Mouse (Mus musculus): Measurements from ENCODE around the gene Epb41. TPM values are rescaled to one million over a fixed set of nuclear protein-coding genes. Genes with fewer than 3 reads are reported as not detected.

Epb41 gene
- polyA plus RNA-seq, 1 experiment from 2014 or later, result 73.7 TPM

DNA sequence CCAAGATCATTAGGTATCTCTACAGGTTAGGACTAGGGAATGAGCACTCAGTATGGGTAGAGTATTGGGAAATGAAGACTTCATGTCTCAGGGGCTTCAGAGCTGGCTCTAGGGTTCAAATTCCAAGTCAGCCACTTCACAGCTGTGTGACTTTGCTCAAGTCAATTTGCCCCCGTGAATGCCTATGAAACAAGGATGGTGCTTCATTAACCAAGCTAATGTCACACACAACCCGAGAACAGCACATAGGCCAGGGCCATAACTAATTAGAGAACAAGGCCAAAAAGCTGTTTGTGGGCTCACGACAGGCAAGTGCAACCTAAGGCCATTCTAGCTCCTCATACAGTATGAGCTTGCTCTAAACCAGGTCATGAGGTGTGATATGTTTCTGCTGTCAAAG, 3.0 kb downstream of the Epb41 start:
- H3K9me3 ChIP-seq, result no peaks in the 10 kb centered on the region
- no peak overlapping the region for H3K9ac ChIP-seq (replicated peaks)
- no peak overlapping the region for H3K4me3 ChIP-seq
- peaks cover 48% of the 10 kb centered on the region for H3K27me3 ChIP-seq
- WGBS, result 79% methylated on average over 3 of the region's 3 CpGs
- no peak for ATAC-seq (replicated peaks)
- no peaks in the 10 kb centered on the region for H3K36me3 ChIP-seq
- H3K4me2 ChIP-seq (replicated peaks), result no peak overlapping the region
- peaks cover 23% of the 10 kb centered on the region for H3K4me1 ChIP-seq
- no peak overlapping the region for H3K27ac ChIP-seq (replicated peaks)

GRCm38 (mm10) chr4:132071674-132072073, 3.4 kb downstream of the Epb41 start:
- no peak overlapping the region for H3K9ac ChIP-seq (replicated peaks)
- no peak overlapping the region for H3K4me2 ChIP-seq (replicated peaks)
- no peak for ATAC-seq (replicated peaks)
- H3K4me3 ChIP-seq, result no peak overlapping the region
- H3K36me3 ChIP-seq, result no peaks in the 10 kb centered on the region
- H3K27ac ChIP-seq (replicated peaks), result no peak overlapping the region
- peaks cover 43% of the 10 kb centered on the region for H3K27me3 ChIP-seq
- WGBS, result 90% methylated on average over 2 of the region's 2 CpGs
- H3K9me3 ChIP-seq, result no peaks in the 10 kb centered on the region
- peaks cover 21% of the 10 kb centered on the region for H3K4me1 ChIP-seq

- no peak for ATAC-seq (replicated peaks)
- Histone ChIP-seq H3K4me3 (no peak overlapping the region), H3K4me2 (replicated peaks) (no peak overlapping the region), H3K9me3 (no peaks in the 10 kb centered on the region), H3K27ac (replicated peaks) (no peak overlapping the region), H3K27me3 (peaks cover 11% of the 10 kb centered on the region), H3K36me3 (no peaks in the 10 kb centered on the region), H3K9ac (replicated peaks) (no peak overlapping the region), H3K4me1 (peaks cover 5% of the 10 kb centered on the region; the same call in 1 of the 2 replicates)
- WGBS, result 68% methylated on average over 2 of the region's 2 CpGs
These were observed 7.2 kb downstream of the Epb41 start for GRCm38 (mm10) chr4:132067938-132068235.

GRCm38 (mm10) chr4:132067112-132067937, 7.8 kb downstream of the Epb41 start:
- no peak overlapping the region for H3K4me3 ChIP-seq
- ATAC-seq (replicated peaks), result no peak
- 87% methylated on average over 14 of the region's 14 CpGs for WGBS

DNA sequence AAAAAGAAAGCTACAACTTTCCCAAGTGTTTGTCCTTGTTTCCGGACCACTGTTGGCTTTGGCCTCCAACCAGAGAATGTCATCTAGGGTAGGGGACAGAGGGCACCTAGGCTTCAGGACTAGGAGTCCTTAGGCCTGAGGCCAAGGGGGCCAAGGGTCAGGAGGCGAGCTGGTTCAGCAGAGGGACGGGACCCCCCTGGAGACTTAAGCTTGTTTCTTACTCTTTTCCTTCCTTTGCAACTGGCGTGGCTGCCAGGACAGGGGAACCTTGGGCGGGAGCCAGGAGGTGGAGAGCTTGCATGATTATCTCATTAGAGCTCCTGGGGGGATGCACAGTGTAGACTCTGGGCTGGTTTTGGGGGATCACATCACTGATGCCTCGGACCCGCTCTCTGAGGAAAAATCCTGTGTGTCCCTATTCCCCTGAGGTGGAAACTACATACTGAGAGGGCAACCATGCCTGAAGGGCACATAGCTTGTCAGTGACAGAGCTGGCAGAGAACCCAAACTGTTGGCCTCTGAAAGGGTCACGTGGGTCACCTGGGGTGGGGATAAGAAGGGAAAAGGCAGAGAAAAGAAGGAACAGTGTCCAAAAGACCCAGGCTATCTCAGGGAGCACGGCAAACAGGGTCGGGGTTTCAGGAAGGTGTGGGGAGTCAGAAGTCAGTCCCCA, 8.9 kb downstream of the Epb41 start:
- 49% methylated on average over 10 of the region's 10 CpGs for WGBS

More at GRCm38 (mm10) chr4:132067112-132067937, 7.8 kb downstream of the Epb41 start:
- Histone ChIP-seq H3K27ac (replicated peaks) (no peak overlapping the region), H3K36me3 (no peaks in the 10 kb centered on the region), H3K4me2 (replicated peaks) (no peak overlapping the region), H3K27me3 (peaks cover 6% of the 10 kb centered on the region; the same call in 1 of the 2 replicates), H3K9ac (replicated peaks) (no peak overlapping the region), H3K4me1 (peaks cover 5% of the 10 kb centered on the region; the same call in 1 of the 2 replicates), H3K9me3 (no peaks in the 10 kb centered on the region)

DNA sequence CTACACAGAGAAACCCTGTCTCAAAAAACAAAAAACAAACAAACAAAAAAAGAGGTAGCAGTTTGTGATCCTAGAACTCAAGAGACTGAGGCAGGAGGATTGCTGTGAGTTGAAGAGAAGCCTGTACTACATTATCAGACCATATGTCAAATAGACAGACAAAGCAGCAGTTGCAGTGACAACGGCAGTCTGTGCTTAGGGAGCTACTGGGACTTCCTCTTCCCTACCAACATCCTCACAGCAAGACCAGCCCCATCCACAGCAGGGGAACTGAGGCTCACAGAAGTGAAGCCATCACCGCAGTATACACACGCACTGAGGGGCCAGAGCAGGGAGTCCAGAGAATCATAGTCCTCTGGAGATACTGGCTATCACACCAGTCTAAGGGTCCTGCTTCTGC, 9.5 kb downstream of the Epb41 start:
- peaks cover 5% of the 10 kb centered on the region; the same call in 1 of the 2 replicates for H3K4me1 ChIP-seq
- no peaks in the 10 kb centered on the region for H3K36me3 ChIP-seq
- H3K4me3 ChIP-seq, result no peak overlapping the region
- no peak overlapping the region for H3K9ac ChIP-seq (replicated peaks)
- WGBS, result 90% methylated on average over 3 of the region's 3 CpGs
- ATAC-seq (replicated peaks), result no peak
- H3K27me3 ChIP-seq, result peaks cover 3% of the 10 kb centered on the region; the same call in 1 of the 2 replicates
- H3K27ac ChIP-seq (replicated peaks), result no peak overlapping the region
- H3K9me3 ChIP-seq, result no peaks in the 10 kb centered on the region
- no peak overlapping the region for H3K4me2 ChIP-seq (replicated peaks)

More for the DNA sequence above, 8.9 kb downstream of the Epb41 start:
- no peak for ATAC-seq (replicated peaks)
- Histone ChIP-seq H3K4me2 (replicated peaks) (no peak overlapping the region), H3K9me3 (no peaks in the 10 kb centered on the region), H3K36me3 (no peaks in the 10 kb centered on the region), H3K27ac (replicated peaks) (no peak overlapping the region), H3K27me3 (peaks cover 3% of the 10 kb centered on the region; the same call in 1 of the 2 replicates), H3K4me3 (no peak overlapping the region), H3K4me1 (peaks cover 5% of the 10 kb centered on the region; the same call in 1 of the 2 replicates), H3K9ac (replicated peaks) (no peak overlapping the region)

- no peaks in the 10 kb centered on the region for H3K9me3 ChIP-seq
- H3K4me3 ChIP-seq, result no peak overlapping the region
- no peak overlapping the region for H3K4me2 ChIP-seq (replicated peaks)
- H3K36me3 ChIP-seq, result no peaks in the 10 kb centered on the region
- ATAC-seq (replicated peaks), result no peak
- H3K9ac ChIP-seq (replicated peaks), result no peak overlapping the region
- H3K27ac ChIP-seq (replicated peaks), result no peak overlapping the region
- 96% methylated on average over 5 of the region's 5 CpGs for WGBS
- H3K4me1 ChIP-seq, result peaks cover 5% of the 10 kb centered on the region; the same call in 1 of the 2 replicates
- H3K27me3 ChIP-seq, result peaks cover 3% of the 10 kb centered on the region; the same call in 1 of the 2 replicates
These were observed 10.6 kb downstream of the Epb41 start for GRCm38 (mm10) chr4:132064550-132064949.

DNA sequence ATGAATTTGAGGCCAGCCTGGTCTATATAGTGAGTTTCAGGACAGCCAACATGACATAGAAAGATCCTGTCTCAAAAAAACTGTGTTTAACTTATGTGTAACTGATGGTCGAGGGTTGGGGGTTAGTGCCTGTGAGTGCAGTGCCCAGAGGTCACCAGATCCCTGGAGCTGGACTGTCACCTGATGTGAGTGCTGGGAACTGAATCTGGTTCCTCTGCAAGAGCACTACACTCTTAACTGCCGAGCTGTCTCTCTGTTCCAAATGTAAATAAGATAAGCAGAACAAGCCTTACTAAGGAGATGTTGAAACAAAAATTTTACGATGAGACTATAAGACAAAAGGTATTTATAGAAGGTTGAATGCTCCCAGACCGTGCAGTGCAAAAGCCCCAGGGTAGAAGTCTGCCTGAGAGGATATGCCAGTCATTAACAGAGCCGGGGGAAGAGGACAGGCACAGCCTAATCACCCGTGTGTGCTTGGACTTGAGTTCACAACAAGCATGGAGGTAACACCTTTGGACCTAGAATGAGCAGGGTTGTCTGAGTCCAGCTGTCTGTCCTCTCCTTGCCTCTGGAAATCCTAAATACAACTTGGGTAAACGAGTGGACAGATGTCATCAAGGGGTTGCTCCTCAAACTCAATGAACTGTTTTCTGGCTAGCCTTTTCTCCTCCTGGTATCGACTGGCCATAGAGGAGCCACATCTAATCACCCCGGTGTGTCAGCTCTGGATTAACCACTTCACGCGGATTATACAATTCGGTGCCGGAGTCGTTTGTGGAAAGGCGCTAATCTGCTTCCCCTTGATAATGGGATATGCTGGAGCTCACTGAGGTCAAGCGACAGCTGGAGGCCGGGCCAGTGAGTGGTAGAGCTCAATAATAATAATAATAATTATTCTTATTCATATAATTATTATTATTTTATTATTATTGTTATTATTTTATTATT, 11.9 kb downstream of the Epb41 start:
- Histone ChIP-seq H3K36me3 (no peaks in the 10 kb centered on the region), H3K27me3 (no peaks in the 10 kb centered on the region; the same call in 1 of the 2 replicates), H3K4me2 (replicated peaks) (no peak overlapping the region), H3K9me3 (no peaks in the 10 kb centered on the region), H3K4me1 (peaks cover 5% of the 10 kb centered on the region; the same call in 1 of the 2 replicates), H3K4me3 (no peak overlapping the region), H3K9ac (replicated peaks) (no peak overlapping the region), H3K27ac (replicated peaks) (no peak overlapping the region)
- no peak for ATAC-seq (replicated peaks)
- 75% methylated on average over 17 of the region's 17 CpGs for WGBS

DNA sequence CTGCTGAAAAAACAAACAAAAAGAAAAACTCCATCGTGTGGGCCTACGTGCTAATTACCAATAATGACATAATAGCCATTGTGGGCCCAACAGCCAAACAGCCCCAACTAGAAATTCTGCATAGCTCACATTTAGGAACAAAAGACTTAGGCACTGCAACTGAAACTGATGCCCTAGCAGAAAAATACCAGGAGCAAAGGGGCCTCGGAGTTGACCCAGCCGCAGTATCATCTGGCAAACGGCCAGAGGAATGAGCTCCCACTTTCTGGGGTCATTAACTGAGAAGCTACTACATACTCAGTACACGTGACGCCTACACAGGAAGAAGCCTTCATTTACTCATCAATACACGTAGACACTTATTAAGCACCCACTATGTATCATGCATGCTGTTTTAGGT, 12.8 kb downstream of the Epb41 start:
- Histone ChIP-seq H3K4me2 (replicated peaks) (no peak overlapping the region), H3K27ac (replicated peaks) (no peak overlapping the region), H3K27me3 (no peaks in the 10 kb centered on the region), H3K9ac (replicated peaks) (no peak overlapping the region), H3K4me3 (no peak overlapping the region), H3K36me3 (no peaks in the 10 kb centered on the region), H3K4me1 (peaks cover 5% of the 10 kb centered on the region; the same call in 1 of the 2 replicates), H3K9me3 (no peaks in the 10 kb centered on the region)
- WGBS, result 54% methylated on average over 8 of the region's 8 CpGs
- no peak for ATAC-seq (replicated peaks)

DNA sequence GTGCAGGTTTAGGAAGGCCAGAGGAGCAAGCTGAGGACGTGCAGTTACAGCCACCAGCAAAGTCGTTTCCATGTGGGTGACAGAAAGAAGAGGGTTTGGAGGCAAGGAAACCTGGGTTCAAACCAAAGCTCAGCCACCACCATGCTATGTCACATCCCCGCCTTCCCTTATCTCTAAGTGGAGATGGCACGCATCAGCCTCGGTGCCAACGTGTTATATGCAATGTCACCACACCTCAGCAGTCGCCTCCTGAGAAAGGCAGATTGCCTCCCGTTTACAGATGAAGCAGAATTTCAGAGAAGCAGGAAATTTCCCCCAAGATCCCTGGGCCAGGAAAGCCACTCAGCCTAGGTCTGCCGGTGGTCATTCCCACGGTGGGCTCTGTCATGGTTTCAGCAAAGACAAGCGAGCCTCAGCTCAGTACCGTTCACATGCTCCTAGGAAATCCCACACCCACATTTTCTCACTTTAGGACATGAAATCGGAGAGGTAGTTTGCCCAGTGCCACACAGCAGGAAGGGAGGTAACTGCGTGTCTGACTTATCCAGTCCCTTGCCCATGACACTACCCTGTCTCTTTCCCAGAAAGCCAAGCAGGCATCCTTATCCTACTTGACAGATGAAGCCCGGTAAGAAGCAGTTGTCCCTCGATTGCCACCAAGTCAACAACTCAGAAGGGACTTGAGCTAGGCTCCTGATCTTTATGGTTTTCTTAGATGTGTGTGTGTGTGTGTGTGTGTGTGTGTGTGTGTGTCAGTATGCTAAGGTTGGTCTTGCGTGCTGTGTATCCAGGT, 14.9 kb downstream of the Epb41 start:
- ATAC-seq (replicated peaks), result no peak
- no peak overlapping the region for H3K4me2 ChIP-seq (replicated peaks)
- H3K4me3 ChIP-seq, result no peak overlapping the region
- H3K4me1 ChIP-seq, result no peaks in the 10 kb centered on the region
- no peak overlapping the region for H3K9ac ChIP-seq (replicated peaks)
- no peaks in the 10 kb centered on the region for H3K36me3 ChIP-seq
- H3K27ac ChIP-seq (replicated peaks), result no peak overlapping the region
- no peaks in the 10 kb centered on the region for H3K9me3 ChIP-seq
- WGBS, result 78% methylated on average over 17 of the region's 17 CpGs
- H3K27me3 ChIP-seq, result no peaks in the 10 kb centered on the region

GRCm38 (mm10) chr4:132059541-132059940, 15.6 kb downstream of the Epb41 start:
- no peak overlapping the region for H3K27ac ChIP-seq (replicated peaks)
- ATAC-seq (replicated peaks), result no peak
- 99% methylated on average over 2 of the region's 2 CpGs for WGBS
- no peaks in the 10 kb centered on the region for H3K9me3 ChIP-seq
- H3K9ac ChIP-seq (replicated peaks), result no peak overlapping the region
- no peak overlapping the region for H3K4me2 ChIP-seq (replicated peaks)
- no peaks in the 10 kb centered on the region for H3K4me1 ChIP-seq
- no peak overlapping the region for H3K4me3 ChIP-seq
- H3K36me3 ChIP-seq, result no peaks in the 10 kb centered on the region
- H3K27me3 ChIP-seq, result no peaks in the 10 kb centered on the region

Measured in forebrain, embryonic 15.5 days (tissue).